Mouse (Mus musculus): Measurements from ENCODE around the gene Aldoart2.

GRCm38 (mm10) chr12:55598887-55599561, 34.0 kb downstream of the Aldoart2 start, which contains the start of gene Insm2:
- TF ChIP-seq CTCF (conservative IDR thresholded peaks at IDR 0.05; ENCODE audit: low read length) (no peak), POU5F1 (IDR thresholded peaks at IDR 0.05; ENCODE audit: borderline replicate concordance, low read length) (no peak)

Measured in E14TG2a.4 (cell line).